In genomic region chr6:42324067-42324481, GRCm38 (mm10) we compare ENCODE assay signal across 8 mouse cellular contexts. TPM values are rescaled to one million over a fixed set of nuclear protein-coding genes. Genes with fewer than 3 reads are reported as not detected.
A peak's percentile ranks its signal among the peaks of the same experiment; 100 is the strongest.
DNase-seq lines count a peak whose midpoint lies in the region; ATAC-seq and TF ChIP-seq lines count a peak whose summit lies in the region.

No protein-coding gene starts in this region.

- peaks cover 4 to 6% of the 10 kb centered on the region in 2 experiments for H3K4me1 ChIP-seq in heart, embryonic 14.5 days (ENCODE audit: control insufficient read depth in 2 of 2, insufficient read depth in 2 of 2, low read length in 2 of 2)
- H3K4me1 ChIP-seq in limb, embryonic 13.5 days = peaks cover 11% of the 10 kb centered on the region
- H3K4me1 ChIP-seq in neural tube, embryonic 15.5 days = peaks cover 38% of the 10 kb centered on the region

- H3K36me3 ChIP-seq in C2C12 (ENCODE audit: control insufficient read depth, insufficient read depth) = peaks cover under 1% of the 10 kb centered on the region
- H3K36me3 ChIP-seq in heart, embryonic 14.5 days (ENCODE audit: control insufficient read depth, insufficient read depth, low read length) = no peaks in the 10 kb centered on the region
- H3K36me3 ChIP-seq in limb, embryonic 13.5 days = no peaks in the 10 kb centered on the region
- H3K36me3 ChIP-seq in neural tube, embryonic 15.5 days = peaks cover 9% of the 10 kb centered on the region; the same call in 1 of the 2 replicates

- peak overlapping the region; percentile 71 for H3ac ChIP-seq in C2C12 (ENCODE audit: control insufficient read depth, insufficient read length, low read depth)

- no peaks in the 10 kb centered on the region for H3K79me2 ChIP-seq in C2C12 (ENCODE audit: control insufficient read depth, insufficient read depth)

- peak; percentile 51 for ATAC-seq in frontal cortex, adult (ENCODE audit: low TSS enrichment)
- ATAC-seq in common myeloid progenitor, adult 5-6 weeks (replicated peaks; ENCODE audit: low read depth, poor library complexity, severe bottlenecking) = 0 out of 2 replicates have a peak, but pooled peaks have one; percentile 17
- ATAC-seq in heart, embryonic 14.5 days (ENCODE audit: insufficient number of reproducible peaks, insufficient read depth, low FRiP score, low read depth) = peak; percentile 17; the same call in 1 of the 2 replicates
- ATAC-seq in limb, embryonic 13.5 days (ENCODE audit: low FRiP score, low read depth) = peak; percentile 59
- ATAC-seq in neural tube, embryonic 15.5 days (ENCODE audit: low FRiP score) = peak; percentile 80
- ATAC-seq in megakaryocyte progenitor cell, adult 5-6 weeks (replicated peaks; ENCODE audit: poor library complexity) = no peak; the same call in 1 of the 2 replicates

- no peaks in the 10 kb centered on the region for H3K27me3 ChIP-seq in C2C12 (ENCODE audit: control insufficient read depth, insufficient read depth, insufficient read length)
- H3K27me3 ChIP-seq in heart, embryonic 14.5 days (ENCODE audit: control insufficient read depth, insufficient read depth, low read length) = peaks cover 52% of the 10 kb centered on the region
- H3K27me3 ChIP-seq in limb, embryonic 13.5 days = peaks cover 41% of the 10 kb centered on the region
- H3K27me3 ChIP-seq in neural tube, embryonic 15.5 days (replicated peaks) = no peaks in the 10 kb centered on the region

- no peak for DNase-seq in frontal cortex, adult 2 months (ENCODE audit: extremely low spot score in 1 of 2, low spot score in 1 of 2)

- WGBS in heart, embryonic 14.5 days = 1% methylated on average over 16 of the region's 32 CpGs
- WGBS in limb, embryonic 13.5 days = under 1% methylated on average over 24 of the region's 32 CpGs
- WGBS in neural tube, embryonic 15.5 days = under 1% methylated on average over 23 of the region's 32 CpGs

- no peak overlapping the region for H3K27ac ChIP-seq in heart, embryonic 14.5 days (replicated peaks in 1 of 2; ENCODE audit: control insufficient read depth in 1 of 2, insufficient read depth in 1 of 2, low read depth in 2 of 2, low read length in 2 of 2)
- H3K27ac ChIP-seq in limb, embryonic 13.5 days = no peak overlapping the region
- peak overlapping the region; percentile 93 for H3K27ac ChIP-seq in neural tube, embryonic 15.5 days (replicated peaks)

- H3K4me3 ChIP-seq in C2C12 (ENCODE audit: insufficient read depth, poor library complexity, severe bottlenecking) = peak overlapping the region; percentile 39
- H3K4me3 ChIP-seq in heart, embryonic 14.5 days (ENCODE audit: control insufficient read depth in 1 of 2, insufficient read depth in 1 of 2, low read depth in 1 of 2, low read length in 2 of 2) = peak overlapping the region; percentile 51 to 63
- peak overlapping the region; percentile 66 for H3K4me3 ChIP-seq in limb, embryonic 13.5 days
- H3K4me3 ChIP-seq in neural tube, embryonic 15.5 days (replicated peaks) = peak overlapping the region; percentile 64

- peak overlapping the region; percentile 97 for H3K4me2 ChIP-seq in heart, embryonic 14.5 days (ENCODE audit: low read length)
- peak overlapping the region; percentile 95 for H3K4me2 ChIP-seq in limb, embryonic 13.5 days (replicated peaks)
- H3K4me2 ChIP-seq in neural tube, embryonic 15.5 days = peak overlapping the region; percentile 80

- no peak for TF ChIP-seq CTCF in C2C12 (IDR thresholded peaks at IDR 0.05; ENCODE audit: control insufficient read depth, insufficient read depth, insufficient read length)

- peak overlapping the region; percentile 68 for H3K9ac ChIP-seq in heart, embryonic 14.5 days (ENCODE audit: low read length)
- peak overlapping the region; percentile 73 for H3K9ac ChIP-seq in limb, embryonic 13.5 days
- peak overlapping the region; percentile 73 for H3K9ac ChIP-seq in neural tube, embryonic 15.5 days (replicated peaks)

- H3K9me3 ChIP-seq in heart, embryonic 14.5 days (ENCODE audit: control insufficient read depth, low read length) = no peaks in the 10 kb centered on the region
- no peaks in the 10 kb centered on the region for H3K9me3 ChIP-seq in limb, embryonic 13.5 days
- no peaks in the 10 kb centered on the region for H3K9me3 ChIP-seq in neural tube, embryonic 15.5 days (replicated peaks)

- H3K79me3 ChIP-seq in C2C12 (ENCODE audit: low read depth) = no peaks in the 10 kb centered on the region

TF ChIP-seq in C2C12, 6 proteins besides CTCF, POLR2A, EP300 and RAD21:
- TF ChIP-seq CEBPB (IDR thresholded peaks at IDR 0.05; ENCODE audit: low read depth) (no peak), FOSL1 (IDR thresholded peaks at IDR 0.05; ENCODE audit: insufficient read depth, low read length, poor library complexity, severe bottlenecking) (no peak), USF1 (IDR thresholded peaks at IDR 0.05; ENCODE audit: low read depth) (no peak), MAX (IDR thresholded peaks at IDR 0.05) (no peak), MYOD1 (IDR thresholded peaks at IDR 0.05; ENCODE audit: control insufficient read depth, insufficient read length, low read depth) (no peak), MYOG (IDR thresholded peaks at IDR 0.05; ENCODE audit: control insufficient read depth, extremely low read depth, insufficient read length) (no peak)
TF ChIP-seq in C2C12: peak in this region for 0.

RNA-seq across cellular contexts. Expression of gene Fam131b, which starts 0.4 kb away (rescaled TPM):
- 85.7 and 92.4 TPM in 2 replicates for polyA plus RNA-seq in frontal cortex, adult 2 months (2012; rRNA removed)
- 15.6 TPM for polyA plus RNA-seq in C2C12 (2012; fragmentation: generic; extraction: Trizol)
- not detected in 2 replicates for total RNA-seq in common myeloid progenitor, adult 5-6 weeks (2017)
- 0.14 and 0.20 TPM in 2 replicates for polyA plus RNA-seq in heart, embryonic 14.5 days (2014; fragmentation: Nextera tagmentation; extraction: Ambion mirVana)
- polyA plus RNA-seq in limb, embryonic 13.5 days (2015; fragmentation: Nextera tagmentation; extraction: Ambion mirVana) = 0.45 and 0.56 TPM in 2 replicates
- 6.9 and 8.2 TPM in 2 replicates for polyA plus RNA-seq in neural tube, embryonic 15.5 days (2015; fragmentation: Nextera tagmentation; extraction: Ambion mirVana)
- not detected in 2 replicates for total RNA-seq in megakaryocyte progenitor cell, adult 5-6 weeks (2015)
- total RNA-seq in megakaryocyte progenitor cell, adult 5-6 weeks (2017) = not detected in 2 replicates

RNA-seq across cellular contexts. Expression of gene Zyx, which starts 25.4 kb away (rescaled TPM):
- polyA plus RNA-seq in frontal cortex, adult 2 months (2012; rRNA removed) = 59.7 and 69.8 TPM in 2 replicates
- 694 TPM for polyA plus RNA-seq in C2C12 (2012; fragmentation: generic; extraction: Trizol)
- total RNA-seq in common myeloid progenitor, adult 5-6 weeks (2017) = 34.5 and 48.0 TPM in 2 replicates
- 167 and 173 TPM in 2 replicates for polyA plus RNA-seq in heart, embryonic 14.5 days (2014; fragmentation: Nextera tagmentation; extraction: Ambion mirVana)
- 118 and 123 TPM in 2 replicates for polyA plus RNA-seq in limb, embryonic 13.5 days (2015; fragmentation: Nextera tagmentation; extraction: Ambion mirVana)
- polyA plus RNA-seq in neural tube, embryonic 15.5 days (2015; fragmentation: Nextera tagmentation; extraction: Ambion mirVana) = 60.0 and 72.5 TPM in 2 replicates
- total RNA-seq in megakaryocyte progenitor cell, adult 5-6 weeks (2015) = 75.9 and 83.2 TPM in 2 replicates
- total RNA-seq in megakaryocyte progenitor cell, adult 5-6 weeks (2017) = 18.1 and 22.2 TPM in 2 replicates

RNA-seq across cellular contexts. Expression of gene Clcn1, which starts 37.6 kb away (rescaled TPM):
- 9.0 and 9.1 TPM in 2 replicates for polyA plus RNA-seq in frontal cortex, adult 2 months (2012; rRNA removed)
- polyA plus RNA-seq in C2C12 (2012; fragmentation: generic; extraction: Trizol) = 0.42 TPM
- not detected in 2 replicates for total RNA-seq in common myeloid progenitor, adult 5-6 weeks (2017)
- 0.40 and 0.86 TPM in 2 replicates for polyA plus RNA-seq in heart, embryonic 14.5 days (2014; fragmentation: Nextera tagmentation; extraction: Ambion mirVana)
- 0.32 and 0.46 TPM in 2 replicates for polyA plus RNA-seq in limb, embryonic 13.5 days (2015; fragmentation: Nextera tagmentation; extraction: Ambion mirVana)
- 1.1 and 1.2 TPM in 2 replicates for polyA plus RNA-seq in neural tube, embryonic 15.5 days (2015; fragmentation: Nextera tagmentation; extraction: Ambion mirVana)
- 0.12 TPM in 1 of 2 replicates, not detected in the other for total RNA-seq in megakaryocyte progenitor cell, adult 5-6 weeks (2015)
- not detected in 2 replicates for total RNA-seq in megakaryocyte progenitor cell, adult 5-6 weeks (2017)

RNA-seq across cellular contexts. Expression of gene Epha1, which starts 49.0 kb away (rescaled TPM):
- 0.23 and 0.52 TPM in 2 replicates for polyA plus RNA-seq in frontal cortex, adult 2 months (2012; rRNA removed)
- polyA plus RNA-seq in C2C12 (2012; fragmentation: generic; extraction: Trizol) = 8.4 TPM
- 1.8 TPM in 1 of 2 replicates, not detected in the other for total RNA-seq in common myeloid progenitor, adult 5-6 weeks (2017)
- polyA plus RNA-seq in heart, embryonic 14.5 days (2014; fragmentation: Nextera tagmentation; extraction: Ambion mirVana) = 0.96 and 1.1 TPM in 2 replicates
- polyA plus RNA-seq in limb, embryonic 13.5 days (2015; fragmentation: Nextera tagmentation; extraction: Ambion mirVana) = 8.9 and 9.4 TPM in 2 replicates
- polyA plus RNA-seq in neural tube, embryonic 15.5 days (2015; fragmentation: Nextera tagmentation; extraction: Ambion mirVana) = 0.24 and 1.9 TPM in 2 replicates
- 0.07 TPM in 1 of 2 replicates, not detected in the other for total RNA-seq in megakaryocyte progenitor cell, adult 5-6 weeks (2015)
- not detected in 2 replicates for total RNA-seq in megakaryocyte progenitor cell, adult 5-6 weeks (2017)

RNA-seq across cellular contexts. Expression of gene Casp2, which starts 59.3 kb away (rescaled TPM):
- polyA plus RNA-seq in frontal cortex, adult 2 months (2012; rRNA removed) = 29.1 and 30.8 TPM in 2 replicates
- 11.7 TPM for polyA plus RNA-seq in C2C12 (2012; fragmentation: generic; extraction: Trizol)
- total RNA-seq in common myeloid progenitor, adult 5-6 weeks (2017) = 88.4 and 100 TPM in 2 replicates
- polyA plus RNA-seq in heart, embryonic 14.5 days (2014; fragmentation: Nextera tagmentation; extraction: Ambion mirVana) = 30.5 and 30.8 TPM in 2 replicates
- 63.0 and 64.7 TPM in 2 replicates for polyA plus RNA-seq in limb, embryonic 13.5 days (2015; fragmentation: Nextera tagmentation; extraction: Ambion mirVana)
- polyA plus RNA-seq in neural tube, embryonic 15.5 days (2015; fragmentation: Nextera tagmentation; extraction: Ambion mirVana) = 27.1 and 35.9 TPM in 2 replicates
- total RNA-seq in megakaryocyte progenitor cell, adult 5-6 weeks (2015) = 68.5 and 72.1 TPM in 2 replicates
- total RNA-seq in megakaryocyte progenitor cell, adult 5-6 weeks (2017) = 54.7 and 58.5 TPM in 2 replicates
